In the genomic region with DNA sequence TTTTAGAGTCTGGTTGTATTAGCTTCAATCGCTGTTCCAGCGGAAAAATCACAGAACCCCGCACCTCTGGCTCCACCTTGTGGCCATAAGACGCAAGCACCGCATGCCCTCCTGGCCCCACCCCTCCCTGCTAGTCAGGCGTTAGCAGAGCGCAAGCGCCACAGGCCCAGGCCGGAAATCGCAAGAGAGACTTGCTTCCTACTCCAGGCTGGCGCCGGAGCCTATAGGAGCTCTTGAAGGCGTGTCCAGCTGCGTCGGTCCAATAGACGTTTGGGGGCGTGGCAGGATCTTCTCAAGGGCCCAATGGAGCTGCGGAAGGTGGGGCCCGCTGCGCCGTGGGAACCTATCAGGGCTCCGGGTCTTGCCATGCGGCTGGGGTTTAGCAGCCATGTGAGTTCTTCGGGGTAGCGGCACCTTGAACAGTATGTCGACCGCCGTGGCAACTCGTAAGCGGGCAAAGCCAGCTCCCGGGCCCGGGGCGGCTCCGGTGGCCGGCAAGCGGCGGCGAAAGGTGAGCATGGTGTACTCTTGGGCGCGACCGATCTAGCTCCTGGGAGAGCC, we compare ENCODE assay signal across 8 mouse cellular contexts. TPM values are rescaled to one million over a fixed set of nuclear protein-coding genes. Genes with fewer than 3 reads are reported as not detected.
DNase-seq lines count a peak whose midpoint lies in the region; ATAC-seq lines count a peak whose summit lies in the region.

A gene (minus strand): TSS at position 26 of the 561 bp plus-strand sequence.

- H3K9me3 ChIP-seq in hindbrain, embryonic 16.5 days (ENCODE audit: control insufficient read depth, low read length): no peaks in the 10 kb centered on the region

- peak; percentile 99 for ATAC-seq in hindbrain, embryonic 16.5 days

- H3K9ac ChIP-seq in hindbrain, embryonic 16.5 days (ENCODE audit: low read depth, low read length): peak within 1 kb of the TSS; percentile 64

- H3K27ac ChIP-seq in hindbrain, embryonic 16.5 days (ENCODE audit: low read depth, low read length): no peak within 1 kb of the TSS
- H3K27ac ChIP-seq in macrophage: peak within 1 kb of the TSS; percentile 94

- H3K79me2 ChIP-seq in macrophage (ENCODE audit: inconsistent target): peaks cover 38% of the 10 kb centered on the region

- peak; percentile 98 for DNase-seq in WW6 (ENCODE audit: low read depth, low spot score)
- DNase-seq in cerebellum, postnatal 4 days (ENCODE audit: low spot score in 2 of 2): peak; percentile 97 to 99
- peak; percentile 99 for DNase-seq in gastrocnemius, adult 18-20 months (ENCODE audit: low spot score)
- peak; percentile 97 to 99 for DNase-seq in left cerebral cortex, adult 18-20 months (ENCODE audit: low spot score in 2 of 2)
- DNase-seq in right cerebral cortex, adult 18-20 months: peak; percentile 100
- peak; percentile 94 for DNase-seq in urinary bladder, postnatal 10 days (ENCODE audit: low spot score)

- no peaks in the 10 kb centered on the region for H3K27me3 ChIP-seq in hindbrain, embryonic 16.5 days (replicated peaks; ENCODE audit: control insufficient read depth, insufficient read depth, low read length)

- peaks cover 5% of the 10 kb centered on the region; the same call in 1 of the 2 replicates for H3K36me3 ChIP-seq in hindbrain, embryonic 16.5 days (ENCODE audit: control insufficient read depth, insufficient read depth, low read length)
- peaks cover 19% of the 10 kb centered on the region; the same call in 1 of the 2 replicates for H3K36me3 ChIP-seq in macrophage (ENCODE audit: inconsistent target)

- H3K4me3 ChIP-seq in hindbrain, embryonic 16.5 days (ENCODE audit: low read length): peak within 1 kb of the TSS; percentile 67
- H3K4me3 ChIP-seq in macrophage (ENCODE audit: inconsistent target): peak within 1 kb of the TSS; percentile 87

- under 1% methylated on average over 41 of the region's 41 CpGs for WGBS in hindbrain, embryonic 16.5 days
- WGBS in macrophage (ENCODE audit: missing documents): 1% methylated on average over 39 of the region's 41 CpGs

- H3K4me1 ChIP-seq in hindbrain, embryonic 16.5 days (ENCODE audit: control insufficient read depth, insufficient read depth, low read depth, low read length): peaks cover 10% of the 10 kb centered on the region

- H3K4me2 ChIP-seq in hindbrain, embryonic 16.5 days (ENCODE audit: low read length): peak within 1 kb of the TSS; percentile 69

RNA-seq across cellular contexts. Expression of the gene that starts here (rescaled TPM):
- 10 to 100 TPM; 68.1 to 69.4 TPM for total RNA-seq in gastrocnemius, adult 18-20 months (2021)
- 1.3 TPM in 2 replicates for polyA plus RNA-seq in hindbrain, embryonic 16.5 days (2015; fragmentation: Nextera tagmentation; extraction: Ambion mirVana)
- 1 to 10 TPM; 5.2 to 5.5 TPM for total RNA-seq in left cerebral cortex, adult 18-20 months (2021)
- total RNA-seq in macrophage (2018; cell fraction: chromatin; rRNA removed): 100 to 1,000 TPM in 17 of 26 experiments, 10 to 100 TPM in 9; 48.9 to 188 (median 124) TPM
- total RNA-seq in macrophage (2018; cell fraction: cytosol; rRNA removed): 10 to 100 TPM; 15.1 to 57.8 (median 27.0) TPM
- 100 to 1,000 TPM in 12 of 26 experiments, 10 to 100 TPM in 14; 58.4 to 171 (median 95.9) TPM for total RNA-seq in macrophage (2018; cell fraction: nucleus; rRNA removed)
- 28.0 to 31.0 TPM (median 28.4 TPM) in 3 replicates for polyA plus RNA-seq in macrophage (2018)

Comparison
In these comparisons a context has a peak if more than half of its experiments do, and no peak if none do; other contexts are left out.
1. RNA of the gene that starts here (total RNA-seq): 68.1 to 69.4 TPM in gastrocnemius, adult 18-20 months; 5.2 to 5.5 TPM in left cerebral cortex, adult 18-20 months; every median in the first group is over 10 times any median in the second.
2. RNA of the gene that starts here (polyA plus RNA-seq): 28.0 to 31.0 TPM in macrophage; 1.3 TPM in hindbrain, embryonic 16.5 days; every median in the first group is over 10 times any median in the second.
3. Peak in every context shown above with its lines, with median percentiles within 50 percentile points of each other: DNase-seq.